Mouse (Mus musculus): ENCODE data around the gene Wnt9a. TPM values are rescaled to one million over a fixed set of nuclear protein-coding genes. Genes with fewer than 3 reads are reported as not detected.

Gene Wnt9a
- total RNA-seq (2014; fragmentation: Nextera tagmentation) = not detected in 2 replicates
- not detected in 2 replicates for total RNA-seq (2017)

- no peak for ATAC-seq (replicated peaks; ENCODE audit: low FRiP score, low TSS enrichment, poor library complexity, severe bottlenecking)
Measured at GRCm38 (mm10) chr11:59306461-59307421, at the start of gene Wnt9a. TSS of gene Wnt9a (plus strand) at chr11:59306928.

GRCm38 (mm10) chr11:59259647-59260046 lies 47.1 kb upstream of the Wnt9a start:
- ATAC-seq (replicated peaks; ENCODE audit: low FRiP score, low TSS enrichment, poor library complexity, severe bottlenecking) = no peak

GRCm38 (mm10) chr11:59260706-59261493 lies 45.8 kb upstream of the Wnt9a start:
- peak; percentile 96 for ATAC-seq (replicated peaks; ENCODE audit: low FRiP score, low TSS enrichment, poor library complexity, severe bottlenecking)

GRCm38 (mm10) chr11:59262308-59262707 lies 44.4 kb upstream of the Wnt9a start:
- ATAC-seq (replicated peaks; ENCODE audit: low FRiP score, low TSS enrichment, poor library complexity, severe bottlenecking) = no peak

GRCm38 (mm10) chr11:59263870-59264563 lies 42.7 kb upstream of the Wnt9a start:
- ATAC-seq (replicated peaks; ENCODE audit: low FRiP score, low TSS enrichment, poor library complexity, severe bottlenecking) = no peak

GRCm38 (mm10) chr11:59264593-59264992 lies 42.1 kb upstream of the Wnt9a start:
- ATAC-seq (replicated peaks; ENCODE audit: low FRiP score, low TSS enrichment, poor library complexity, severe bottlenecking) = no peak

GRCm38 (mm10) chr11:59265154-59265813 lies 41.4 kb upstream of the Wnt9a start:
- ATAC-seq (replicated peaks; ENCODE audit: low FRiP score, low TSS enrichment, poor library complexity, severe bottlenecking) = no peak

- ATAC-seq (replicated peaks; ENCODE audit: low FRiP score, low TSS enrichment, poor library complexity, severe bottlenecking) = no peak
Measured at GRCm38 (mm10) chr11:59266727-59267126, 40.0 kb upstream of the Wnt9a start.

GRCm38 (mm10) chr11:59274184-59274583 lies 32.5 kb upstream of the Wnt9a start:
- no peak for ATAC-seq (replicated peaks; ENCODE audit: low FRiP score, low TSS enrichment, poor library complexity, severe bottlenecking)

- ATAC-seq (replicated peaks; ENCODE audit: low FRiP score, low TSS enrichment, poor library complexity, severe bottlenecking) = no peak
Measured at GRCm38 (mm10) chr11:59276877-59277276, 29.9 kb upstream of the Wnt9a start.

- ATAC-seq (replicated peaks; ENCODE audit: low FRiP score, low TSS enrichment, poor library complexity, severe bottlenecking) = no peak
Measured at GRCm38 (mm10) chr11:59278047-59278446, 28.7 kb upstream of the Wnt9a start.

GRCm38 (mm10) chr11:59282111-59282510 lies 24.6 kb upstream of the Wnt9a start:
- no peak for ATAC-seq (replicated peaks; ENCODE audit: low FRiP score, low TSS enrichment, poor library complexity, severe bottlenecking)

- ATAC-seq (replicated peaks; ENCODE audit: low FRiP score, low TSS enrichment, poor library complexity, severe bottlenecking) = no peak
Measured at GRCm38 (mm10) chr11:59282933-59283332, 23.8 kb upstream of the Wnt9a start.

- no peak for ATAC-seq (replicated peaks; ENCODE audit: low FRiP score, low TSS enrichment, poor library complexity, severe bottlenecking)
Measured at GRCm38 (mm10) chr11:59284146-59284545, 22.6 kb upstream of the Wnt9a start.

- ATAC-seq (replicated peaks; ENCODE audit: low FRiP score, low TSS enrichment, poor library complexity, severe bottlenecking) = no peak
Measured at GRCm38 (mm10) chr11:59289706-59290105, 17.0 kb upstream of the Wnt9a start.

GRCm38 (mm10) chr11:59290702-59291303 lies 15.9 kb upstream of the Wnt9a start, which contains the start of gene Wnt3a:
TSS of gene Wnt3a (minus strand) at chr11:59290752.
- ATAC-seq (replicated peaks; ENCODE audit: low FRiP score, low TSS enrichment, poor library complexity, severe bottlenecking) = no peak

GRCm38 (mm10) chr11:59293616-59294015 lies 13.1 kb upstream of the Wnt9a start:
- ATAC-seq (replicated peaks; ENCODE audit: low FRiP score, low TSS enrichment, poor library complexity, severe bottlenecking) = peak; percentile 86

- no peak for ATAC-seq (replicated peaks; ENCODE audit: low FRiP score, low TSS enrichment, poor library complexity, severe bottlenecking)
Measured at GRCm38 (mm10) chr11:59297941-59298340, 8.8 kb upstream of the Wnt9a start.

GRCm38 (mm10) chr11:59300185-59300584 lies 6.5 kb upstream of the Wnt9a start:
- no peak for ATAC-seq (replicated peaks; ENCODE audit: low FRiP score, low TSS enrichment, poor library complexity, severe bottlenecking)
